Mouse (Mus musculus): ENCODE data around the gene Rbbp4. TPM values are rescaled to one million over a fixed set of nuclear protein-coding genes. Genes with fewer than 3 reads are reported as not detected.

Rbbp4 gene
- polyA plus RNA-seq, 1 experiment from 2014 or later, result 555 TPM

GRCm38 (mm10) chr4:129266821-129267220 is 68.3 kb downstream of the Rbbp4 start:
- Histone ChIP-seq H3K36me3 (ENCODE audit: control insufficient read depth, insufficient read depth, low read length) (no peaks in the 10 kb centered on the region), H3K9ac (ENCODE audit: low read length) (no peak overlapping the region), H3K27ac (ENCODE audit: low read depth, low read length) (no peak overlapping the region), H3K4me1 (replicated peaks; ENCODE audit: control insufficient read depth, insufficient read depth, low read length) (no peaks in the 10 kb centered on the region), H3K4me2 (ENCODE audit: low read depth, low read length, severe bottlenecking) (no peak overlapping the region), H3K27me3 (ENCODE audit: control insufficient read depth, insufficient read depth, low read length) (no peaks in the 10 kb centered on the region), H3K9me3 (ENCODE audit: control insufficient read depth, low read length) (no peaks in the 10 kb centered on the region), H3K4me3 (ENCODE audit: low read depth, low read length) (no peak overlapping the region)
- no peak for DNase-seq (ENCODE audit: low spot score)
- no peak for ATAC-seq (replicated peaks; ENCODE audit: low FRiP score)
- WGBS, result 73% methylated on average over 5 of the region's 5 CpGs

GRCm38 (mm10) chr4:129266191-129266590 is 69.0 kb downstream of the Rbbp4 start:
- H3K4me3 ChIP-seq (ENCODE audit: low read depth, low read length), result no peak overlapping the region
- no peaks in the 10 kb centered on the region for H3K27me3 ChIP-seq (ENCODE audit: control insufficient read depth, insufficient read depth, low read length)
- DNase-seq (ENCODE audit: low spot score) (no peak), ATAC-seq (replicated peaks; ENCODE audit: low FRiP score) (no peak)
- no peak overlapping the region for H3K4me2 ChIP-seq (ENCODE audit: low read depth, low read length, severe bottlenecking)
- H3K36me3 ChIP-seq (ENCODE audit: control insufficient read depth, insufficient read depth, low read length), result no peaks in the 10 kb centered on the region
- 92% methylated on average over 4 of the region's 4 CpGs for WGBS
- H3K4me1 ChIP-seq (replicated peaks; ENCODE audit: control insufficient read depth, insufficient read depth, low read length), result no peaks in the 10 kb centered on the region
- H3K27ac ChIP-seq (ENCODE audit: low read depth, low read length), result no peak overlapping the region
- H3K9me3 ChIP-seq (ENCODE audit: control insufficient read depth, low read length), result no peaks in the 10 kb centered on the region
- no peak overlapping the region for H3K9ac ChIP-seq (ENCODE audit: low read length)

- DNase-seq (ENCODE audit: low spot score) (no peak), ATAC-seq (replicated peaks; ENCODE audit: low FRiP score) (no peak)
- whole genome bisulfite sequencing, result 44% methylated on average over 19 of the region's 19 CpGs
- Histone ChIP-seq H3K27ac (ENCODE audit: low read depth, low read length) (no peak overlapping the region), H3K4me3 (ENCODE audit: low read depth, low read length) (no peak overlapping the region), H3K9me3 (ENCODE audit: control insufficient read depth, low read length) (no peaks in the 10 kb centered on the region), H3K27me3 (ENCODE audit: control insufficient read depth, insufficient read depth, low read length) (no peaks in the 10 kb centered on the region), H3K36me3 (ENCODE audit: control insufficient read depth, insufficient read depth, low read length) (no peaks in the 10 kb centered on the region), H3K4me1 (replicated peaks; ENCODE audit: control insufficient read depth, insufficient read depth, low read length) (peaks cover 5% of the 10 kb centered on the region; the same call in 1 of the 2 replicates), H3K9ac (ENCODE audit: low read length) (no peak overlapping the region), H3K4me2 (ENCODE audit: low read depth, low read length, severe bottlenecking) (no peak overlapping the region)
These were observed 71.7 kb downstream of the Rbbp4 start for GRCm38 (mm10) chr4:129263225-129264021.

GRCm38 (mm10) chr4:129261196-129261595 is 74.0 kb downstream of the Rbbp4 start, which contains the start of gene C77080:
Gene C77080 (minus strand): TSS chr4:129261404.
- ATAC-seq (replicated peaks; ENCODE audit: low FRiP score) (no peak), DNase-seq (ENCODE audit: low spot score) (no peak)
- Histone ChIP-seq H3K4me2 (ENCODE audit: low read depth, low read length, severe bottlenecking) (no peak within 1 kb of the TSS), H3K9me3 (ENCODE audit: control insufficient read depth, low read length) (no peaks in the 10 kb centered on the region), H3K36me3 (ENCODE audit: control insufficient read depth, insufficient read depth, low read length) (no peaks in the 10 kb centered on the region), H3K27ac (ENCODE audit: low read depth, low read length) (no peak within 1 kb of the TSS), H3K4me3 (ENCODE audit: low read depth, low read length) (no peak within 1 kb of the TSS), H3K4me1 (replicated peaks; ENCODE audit: control insufficient read depth, insufficient read depth, low read length) (peaks cover 8% of the 10 kb centered on the region; the same call in 1 of the 2 replicates), H3K27me3 (ENCODE audit: control insufficient read depth, insufficient read depth, low read length) (no peaks in the 10 kb centered on the region), H3K9ac (ENCODE audit: low read length) (no peak within 1 kb of the TSS)
- WGBS, result 0% methylated on average over 3 of the region's 4 CpGs

GRCm38 (mm10) chr4:129260678-129261077 is 74.5 kb downstream of the Rbbp4 start:
- Histone ChIP-seq H3K4me1 (replicated peaks; ENCODE audit: control insufficient read depth, insufficient read depth, low read length) (peaks cover 8% of the 10 kb centered on the region; the same call in 1 of the 2 replicates), H3K36me3 (ENCODE audit: control insufficient read depth, insufficient read depth, low read length) (no peaks in the 10 kb centered on the region), H3K9me3 (ENCODE audit: control insufficient read depth, low read length) (no peaks in the 10 kb centered on the region), H3K27me3 (ENCODE audit: control insufficient read depth, insufficient read depth, low read length) (no peaks in the 10 kb centered on the region), H3K27ac (ENCODE audit: low read depth, low read length) (no peak overlapping the region), H3K9ac (ENCODE audit: low read length) (no peak overlapping the region), H3K4me2 (ENCODE audit: low read depth, low read length, severe bottlenecking) (no peak overlapping the region), H3K4me3 (ENCODE audit: low read depth, low read length) (no peak overlapping the region)
- DNase-seq (ENCODE audit: low spot score) (no peak), ATAC-seq (replicated peaks; ENCODE audit: low FRiP score) (no peak)
- WGBS, result 13% methylated on average over 6 of the region's 6 CpGs

- Histone ChIP-seq H3K4me1 (replicated peaks; ENCODE audit: control insufficient read depth, insufficient read depth, low read length) (peaks cover 8% of the 10 kb centered on the region; the same call in 1 of the 2 replicates), H3K4me2 (ENCODE audit: low read depth, low read length, severe bottlenecking) (no peak overlapping the region), H3K4me3 (ENCODE audit: low read depth, low read length) (no peak overlapping the region), H3K9ac (ENCODE audit: low read length) (no peak overlapping the region), H3K27me3 (ENCODE audit: control insufficient read depth, insufficient read depth, low read length) (no peaks in the 10 kb centered on the region), H3K36me3 (ENCODE audit: control insufficient read depth, insufficient read depth, low read length) (no peaks in the 10 kb centered on the region), H3K27ac (ENCODE audit: low read depth, low read length) (no peak overlapping the region), H3K9me3 (ENCODE audit: control insufficient read depth, low read length) (no peaks in the 10 kb centered on the region)
- ATAC-seq (replicated peaks; ENCODE audit: low FRiP score) (no peak), DNase-seq (ENCODE audit: low spot score) (no peak)
- whole genome bisulfite sequencing, result 58% methylated on average over 4 of the region's 4 CpGs
These were observed 76.1 kb downstream of the Rbbp4 start for GRCm38 (mm10) chr4:129259101-129259500.

Small RNAs within 50 kb of the gene (microRNA-seq; reads per million reads assigned to microRNA genes)
- not detected for gene Gm22994 (ENCODE audit: insufficient number of aligned reads)

Other genes with a start within 250 kb of the Rbbp4 start
- 1.5 and 2.0 TPM in 2 replicates for gene Tmem54, start 229.8 kb downstream of the Rbbp4 start, polyA plus RNA-seq (2014; fragmentation: Nextera tagmentation; extraction: Ambion mirVana)
- gene Hpca, start 213.3 kb downstream of the Rbbp4 start, polyA plus RNA-seq (2014; fragmentation: Nextera tagmentation; extraction: Ambion mirVana), result 0.87 and 1.2 TPM in 2 replicates
- gene Fndc5, start 198.4 kb downstream of the Rbbp4 start, polyA plus RNA-seq (2014; fragmentation: Nextera tagmentation; extraction: Ambion mirVana), result 0.63 and 1.4 TPM in 2 replicates
- 25.4 and 30.7 TPM in 2 replicates for gene S100pbp, start 145.6 kb downstream of the Rbbp4 start, polyA plus RNA-seq (2014; fragmentation: Nextera tagmentation; extraction: Ambion mirVana)
- gene Yars, start 145.6 kb downstream of the Rbbp4 start, polyA plus RNA-seq (2014; fragmentation: Nextera tagmentation; extraction: Ambion mirVana), result 113 and 118 TPM in 2 replicates
- 4.7 and 4.8 TPM in 2 replicates for gene C77080, start 74.0 kb downstream of the Rbbp4 start, polyA plus RNA-seq (2014; fragmentation: Nextera tagmentation; extraction: Ambion mirVana)
- gene Sync, start 47.8 kb downstream of the Rbbp4 start, polyA plus RNA-seq (2014; fragmentation: Nextera tagmentation; extraction: Ambion mirVana), result 0.37 and 0.57 TPM in 2 replicates
- gene Zbtb8os, start 325 bp upstream of the Rbbp4 start, polyA plus RNA-seq (2014; fragmentation: Nextera tagmentation; extraction: Ambion mirVana), result 44.9 and 46.2 TPM in 2 replicates
- 8.3 TPM in 2 replicates for gene Zbtb8a, start 42.7 kb upstream of the Rbbp4 start, polyA plus RNA-seq (2014; fragmentation: Nextera tagmentation; extraction: Ambion mirVana)
- 1.6 and 1.8 TPM in 2 replicates for gene Zbtb8b, start 105.5 kb upstream of the Rbbp4 start, polyA plus RNA-seq (2014; fragmentation: Nextera tagmentation; extraction: Ambion mirVana)
- gene Bsdc1, start 126.2 kb upstream of the Rbbp4 start, polyA plus RNA-seq (2014; fragmentation: Nextera tagmentation; extraction: Ambion mirVana), result 24.9 and 25.3 TPM in 2 replicates
- not detected in 2 replicates for gene Tssk3, start 155.7 kb upstream of the Rbbp4 start, polyA plus RNA-seq (2014; fragmentation: Nextera tagmentation; extraction: Ambion mirVana)
- not detected in 2 replicates for gene Fam229a, start 155.8 kb upstream of the Rbbp4 start, polyA plus RNA-seq (2014; fragmentation: Nextera tagmentation; extraction: Ambion mirVana)
- gene Marcksl1, start 178.2 kb upstream of the Rbbp4 start, polyA plus RNA-seq (2014; fragmentation: Nextera tagmentation; extraction: Ambion mirVana), result 1,728 and 1,922 TPM in 2 replicates
- 262 and 282 TPM in 2 replicates for gene Hdac1, start 207.3 kb upstream of the Rbbp4 start, polyA plus RNA-seq (2014; fragmentation: Nextera tagmentation; extraction: Ambion mirVana)
- gene Lck, start 238.3 kb upstream of the Rbbp4 start, polyA plus RNA-seq (2014; fragmentation: Nextera tagmentation; extraction: Ambion mirVana), result 11.5 and 13.8 TPM in 2 replicates
- gene Fam167b, start 243.2 kb upstream of the Rbbp4 start, polyA plus RNA-seq (2014; fragmentation: Nextera tagmentation; extraction: Ambion mirVana), result 0.71 and 1.1 TPM in 2 replicates

Data from forebrain, embryonic 11.5 days (tissue).